Mouse (Mus musculus) cerebral cortex, adult 2 months (tissue): ENCODE measurements around the gene Fbxo4.

Experiments
- WGBS: fragments of 180-500 bp; shearing (Covaris S2); methylation state at CpG from one replicate; pipeline ENCODE4 v1.1.7; 2018; 5-methylcytosine and 5-hydroxymethylcytosine counted together

Fbxo4 gene

GRCm38 (mm10) chr15:3978279-3978678, 1.1 kb downstream of the Fbxo4 start:
- WGBS = 89% methylated on average over 2 of the region's 2 CpGs

- WGBS = 93% methylated on average over 3 of the region's 3 CpGs
Observed at GRCm38 (mm10) chr15:3973300-3973699, 6.1 kb downstream of the Fbxo4 start.

GRCm38 (mm10) chr15:3970193-3970592, 9.2 kb downstream of the Fbxo4 start:
- 95% methylated on average over 6 of the region's 6 CpGs for WGBS

- 93% methylated on average over 14 of the region's 14 CpGs for WGBS
Observed at GRCm38 (mm10) chr15:3969743-3970142, 9.6 kb downstream of the Fbxo4 start.

- 76% methylated on average over 8 of the region's 8 CpGs for WGBS
Observed at GRCm38 (mm10) chr15:3962251-3962650, 17.1 kb downstream of the Fbxo4 start.

GRCm38 (mm10) chr15:3960094-3960493, 19.3 kb downstream of the Fbxo4 start:
- 65% methylated on average over 1 of the region's 1 CpGs for WGBS

- 29% methylated on average over 4 of the region's 4 CpGs for WGBS
Observed at GRCm38 (mm10) chr15:3957982-3958381, 21.4 kb downstream of the Fbxo4 start.

- 51% methylated on average over 2 of the region's 2 CpGs for WGBS
Observed at GRCm38 (mm10) chr15:3954971-3955370, 24.4 kb downstream of the Fbxo4 start.

GRCm38 (mm10) chr15:3938132-3938531, 41.2 kb downstream of the Fbxo4 start:
- WGBS = 85% methylated on average over 2 of the region's 2 CpGs

- 71% methylated on average over 3 of the region's 3 CpGs for whole genome bisulfite sequencing
Observed at GRCm38 (mm10) chr15:3936056-3936455, 43.3 kb downstream of the Fbxo4 start.

- 90% methylated on average over 4 of the region's 4 CpGs for WGBS
Observed at GRCm38 (mm10) chr15:3933466-3933865, 45.9 kb downstream of the Fbxo4 start.

GRCm38 (mm10) chr15:3931931-3932330, 47.4 kb downstream of the Fbxo4 start:
- WGBS = 94% methylated on average over 1 of the region's 1 CpGs
